Comparison of ENCODE assay signal across 8 mouse cellular contexts in genomic region chr6:114968361-114969212, GRCm38 (mm10). TPM values are rescaled to one million over a fixed set of nuclear protein-coding genes. Genes with fewer than 3 reads are reported as not detected.
DNase-seq lines count a peak whose midpoint lies in the region; ATAC-seq lines count a peak whose summit lies in the region.

No protein-coding gene starts in this region.

- peak; percentile 80 for DNase-seq in embryo, embryonic 9.5 days (ENCODE audit: extremely low spot score)
- DNase-seq in heart, adult 18-20 months = peak; percentile 75
- peak; percentile 96 for DNase-seq in kidney, adult 18-20 months
- peak; percentile 62 for DNase-seq in left cerebral cortex, postnatal 4 days
- peak; percentile 34 to 53 for DNase-seq in spleen, postnatal 36 days (ENCODE audit: low spot score in 2 of 2)

- no peaks in the 10 kb centered on the region for H3K36me3 ChIP-seq in erythroblast, embryonic 14.5 days (ENCODE audit: control insufficient read depth)
- no peaks in the 10 kb centered on the region for H3K36me3 ChIP-seq in midbrain, embryonic 13.5 days

- peak overlapping the region; percentile 54 for H3K4me3 ChIP-seq in erythroblast, embryonic 14.5 days (replicated peaks)
- peak overlapping the region; percentile 70 for H3K4me3 ChIP-seq in midbrain, embryonic 13.5 days (replicated peaks)

- under 1% methylated on average over 81 of the region's 82 CpGs for WGBS in midbrain, embryonic 13.5 days

- H3K27ac ChIP-seq in midbrain, embryonic 13.5 days = no peak overlapping the region

- peaks cover 54% of the 10 kb centered on the region for H3K27me3 ChIP-seq in erythroblast, embryonic 14.5 days (ENCODE audit: control insufficient read depth)
- H3K27me3 ChIP-seq in midbrain, embryonic 13.5 days = peaks cover 49% of the 10 kb centered on the region

- ATAC-seq in erythroblast, adult 5-6 weeks (replicated peaks; ENCODE audit: low FRiP score, poor library complexity, severe bottlenecking) = no peak
- peak; percentile 77 for ATAC-seq in midbrain, embryonic 13.5 days

- H3K9ac ChIP-seq in midbrain, embryonic 13.5 days (replicated peaks) = peak overlapping the region; percentile 76

- peaks cover 15% of the 10 kb centered on the region for H3K4me1 ChIP-seq in erythroblast, embryonic 14.5 days (ENCODE audit: control insufficient read depth)
- H3K4me1 ChIP-seq in midbrain, embryonic 13.5 days (replicated peaks) = peaks cover 15% of the 10 kb centered on the region

- intact Hi-C loops in left cerebral cortex, postnatal 4 days (cut with DNase I) = no loop called here

- peak overlapping the region; percentile 100 for H3K4me2 ChIP-seq in midbrain, embryonic 13.5 days (replicated peaks)

- peaks cover 4% of the 10 kb centered on the region; the same call in 1 of the 2 replicates for H3K9me3 ChIP-seq in erythroblast, embryonic 14.5 days (ENCODE audit: control insufficient read depth, low read length)
- H3K9me3 ChIP-seq in midbrain, embryonic 13.5 days = no peaks in the 10 kb centered on the region

RNA-seq across cellular contexts. Expression of gene Vgll4, which starts 1.2 kb away (rescaled TPM):
- polyA plus RNA-seq in erythroblast, embryonic 14.5 days (2012) = 0.35 and 0.53 TPM in 2 replicates
- 4.2 and 5.0 TPM in 2 replicates for total RNA-seq in erythroblast, adult 5-6 weeks (2015; ENCODE audit: low replicate concordance)
- total RNA-seq in erythroblast, adult 5-6 weeks (2017; ENCODE audit: low replicate concordance) = 6.5 and 13.0 TPM in 2 replicates
- 10 to 100 TPM; 20.4 to 22.9 TPM for total RNA-seq in heart, adult 18-20 months (2021)
- 10 to 100 TPM; 60.0 to 63.7 TPM for total RNA-seq in left cerebral cortex, postnatal 4 days (2021)
- polyA plus RNA-seq in midbrain, embryonic 13.5 days (2015; fragmentation: Nextera tagmentation; extraction: Ambion mirVana) = 62.4 and 66.2 TPM in 2 replicates

Comparison
In these comparisons a context has a peak if more than half of its experiments do, and no peak if none do; other contexts are left out.
1. DNase-seq: peak in every context shown above with its lines; median percentile 96 in kidney, adult 18-20 months; 80 in embryo, embryonic 9.5 days; 75 in heart, adult 18-20 months; 62 in left cerebral cortex, postnatal 4 days; 44 in spleen, postnatal 36 days.